Mouse (Mus musculus) brain, adult 2 months (tissue): ENCODE results near the gene Ptbp3.

Experiments used
- DNase-seq: peaks from one replicate; pipeline ENCODE4 v3.0.0; 2011; ENCODE audit warnings: low read depth, low spot score

Ptbp3 gene

DNA sequence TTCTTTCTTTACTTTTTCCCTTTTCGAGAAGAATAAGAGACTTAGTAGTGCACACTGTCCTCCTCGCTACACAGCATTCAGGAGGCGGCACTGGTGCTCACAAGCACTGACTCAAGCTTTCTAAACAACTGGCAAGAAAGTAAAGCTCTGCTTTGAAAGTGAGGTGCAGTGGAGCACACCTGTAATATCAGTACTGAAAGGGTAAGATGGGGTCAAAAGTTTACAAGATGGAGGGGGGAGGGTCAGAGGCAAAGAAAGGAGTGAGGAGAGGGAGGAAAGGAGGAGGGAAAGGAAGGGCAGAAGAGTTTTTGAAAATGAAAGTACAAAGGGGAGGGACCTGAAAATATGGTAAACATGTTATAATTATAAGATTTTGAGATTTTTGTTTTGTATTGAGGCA lies 43.7 kb downstream of the Ptbp3 start:
- no peak for DNase-seq

DNA sequence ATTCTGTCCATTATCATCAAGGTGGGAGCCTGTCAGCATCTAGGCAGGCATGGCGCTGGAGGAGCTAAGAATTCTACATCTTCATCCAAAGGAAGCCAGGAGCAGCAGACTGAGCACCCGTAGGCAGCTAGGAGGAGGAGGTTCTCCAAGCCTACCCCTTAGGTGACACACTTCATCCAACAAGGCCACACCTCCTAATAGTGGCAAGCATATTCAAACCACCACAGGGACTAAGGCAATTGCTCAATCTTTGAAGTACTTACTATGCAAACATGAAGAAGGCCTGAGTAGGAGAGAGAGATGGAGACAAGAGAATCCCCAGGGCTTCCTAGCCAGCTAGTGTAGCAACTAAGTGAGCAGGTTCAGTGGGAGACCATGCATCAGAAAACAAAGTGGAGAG lies 58.1 kb downstream of the Ptbp3 start:
- DNase-seq, result no peak

DNA sequence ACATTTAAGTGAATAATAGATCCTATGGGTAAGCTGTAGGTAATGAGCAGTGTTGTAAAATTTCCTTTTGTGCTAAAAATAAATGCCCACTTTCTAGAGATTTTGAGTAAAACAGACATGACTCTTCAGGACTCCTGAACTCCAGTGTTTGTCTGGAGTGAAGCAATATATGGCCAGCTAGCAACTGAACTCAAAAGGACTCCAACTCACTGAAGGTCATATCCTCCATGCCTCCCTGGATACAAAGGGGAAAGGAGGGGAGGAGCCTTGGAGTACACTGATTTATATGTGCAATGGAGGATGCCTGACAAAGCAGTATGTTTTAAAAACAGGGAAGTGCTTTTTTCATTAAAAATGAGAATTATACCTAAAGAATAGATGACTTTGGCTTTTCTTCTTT lies 77.9 kb downstream of the Ptbp3 start:
- no peak for DNase-seq

DNA sequence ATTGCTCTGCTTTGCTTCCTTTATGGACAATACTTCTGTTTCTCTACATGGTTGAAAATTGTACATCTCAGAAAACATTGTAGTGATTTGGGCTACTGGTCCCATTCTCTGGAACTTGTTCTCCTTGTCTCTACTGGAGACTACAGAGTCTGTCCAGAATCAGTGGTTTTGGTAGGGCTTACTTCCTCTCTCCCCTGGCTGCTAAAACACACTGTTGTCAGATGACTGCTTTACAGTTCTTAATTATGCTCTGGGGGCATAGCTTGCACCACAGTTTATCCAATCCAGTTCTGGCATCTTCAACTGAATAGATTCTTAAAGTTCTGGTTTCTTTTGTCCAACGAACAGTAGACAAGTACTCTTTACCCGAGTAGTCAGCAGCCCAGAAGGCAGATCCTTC lies 83.7 kb downstream of the Ptbp3 start:
- no peak for DNase-seq

DNA sequence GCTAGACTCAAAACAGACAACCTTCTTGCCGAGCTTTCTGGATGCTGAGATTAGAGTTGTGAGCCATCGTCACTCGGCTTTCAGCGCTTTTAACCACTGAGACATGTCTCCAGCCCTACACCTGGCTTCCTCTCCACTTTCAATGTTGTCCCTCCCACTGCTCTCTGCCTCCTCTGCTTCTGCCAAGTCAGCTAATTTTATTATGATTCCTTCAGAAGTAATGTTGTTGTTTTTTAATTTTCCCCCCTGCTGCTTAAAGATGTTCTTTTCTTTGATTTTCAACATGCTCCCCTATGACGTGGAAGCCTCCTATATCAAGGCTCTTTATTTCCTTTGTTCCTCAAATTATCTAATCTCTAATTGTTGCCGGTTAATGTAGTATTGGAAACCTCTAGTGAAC lies 84.5 kb downstream of the Ptbp3 start:
- no peak for DNase-seq

DNA sequence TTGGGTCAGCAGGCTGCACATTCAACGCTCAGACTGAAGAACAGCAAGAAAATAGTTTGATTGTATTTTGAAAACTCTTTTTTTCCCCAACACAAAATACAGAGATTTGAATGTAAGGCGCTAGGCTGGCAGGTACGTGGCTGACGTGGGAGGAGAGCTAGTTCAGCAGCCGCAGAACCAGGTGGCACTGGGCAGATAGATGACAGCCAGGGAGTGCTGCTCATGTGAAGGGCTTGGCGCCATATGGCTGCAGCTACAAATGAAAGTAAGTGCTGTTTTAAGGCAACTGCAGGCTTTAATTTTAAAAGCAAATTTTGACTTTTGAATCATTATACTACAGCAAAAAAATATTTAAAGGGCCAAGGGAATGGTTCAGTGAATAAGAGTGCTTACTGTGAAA lies 86.7 kb downstream of the Ptbp3 start:
- DNase-seq, result peak; percentile 82

DNA sequence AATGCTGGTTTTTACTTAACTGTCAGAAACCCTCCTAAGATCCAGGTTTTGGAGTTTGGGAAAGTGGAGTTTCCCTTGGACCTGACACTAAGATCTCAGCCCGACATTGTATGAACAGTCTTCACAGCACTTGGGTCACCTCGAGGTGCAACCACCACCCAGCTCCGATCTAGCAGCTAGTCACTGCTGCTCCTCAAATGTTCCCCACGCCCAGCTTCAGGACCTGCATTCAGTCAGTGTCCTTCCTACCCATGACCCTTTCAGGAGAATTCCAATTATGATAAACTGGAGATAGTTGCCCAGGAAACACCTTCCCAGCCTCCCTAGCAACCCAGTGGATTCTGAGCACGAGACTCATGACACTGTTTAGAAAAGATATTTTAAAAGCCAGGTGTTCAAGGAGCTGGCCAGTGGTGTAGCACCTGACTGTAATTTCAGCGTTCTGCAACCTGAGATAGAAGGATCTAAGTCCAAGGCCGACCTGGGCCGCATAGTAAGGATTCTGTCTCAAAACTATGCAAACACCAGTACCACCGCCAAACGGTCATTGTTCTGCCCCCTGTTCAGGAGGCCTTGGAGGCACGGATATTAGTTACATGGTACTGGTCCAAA lies 87.9 kb downstream of the Ptbp3 start:
- no peak for DNase-seq

DNA sequence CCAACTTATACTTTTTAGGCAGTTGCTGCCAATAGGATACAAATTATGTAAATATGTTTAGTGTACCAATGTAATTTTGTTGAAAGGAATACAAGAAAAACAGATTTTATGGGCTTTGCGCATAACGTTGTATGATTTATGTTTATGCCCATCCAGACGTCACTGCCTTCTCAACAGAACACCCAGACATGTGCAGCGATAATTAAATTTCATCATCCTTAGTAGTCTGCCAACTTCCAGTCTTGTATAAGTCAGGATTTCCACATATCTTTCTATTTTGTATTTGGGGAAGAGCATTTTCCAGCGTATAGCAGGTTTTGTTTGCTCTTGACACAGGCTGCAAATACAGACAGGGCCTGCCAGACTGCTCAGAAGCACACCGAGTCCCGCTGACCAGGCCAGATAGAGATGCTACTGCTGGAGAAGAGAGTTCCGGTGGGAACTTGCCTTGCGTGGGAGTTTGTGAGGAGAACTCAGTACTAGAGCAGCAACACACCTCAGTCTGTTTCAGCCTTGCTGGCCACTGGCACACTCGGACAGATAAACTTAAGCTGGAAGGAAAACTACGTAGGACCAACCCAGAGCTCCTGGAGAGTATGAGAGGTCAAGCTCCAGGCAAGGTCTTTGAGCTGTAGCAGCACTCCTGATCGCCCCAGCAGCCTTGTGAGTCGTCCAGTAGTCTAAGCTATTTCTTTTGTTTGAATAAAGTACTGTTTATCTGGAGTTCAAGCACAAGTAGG lies 89.8 kb downstream of the Ptbp3 start:
- peak; percentile 23 for DNase-seq

DNA sequence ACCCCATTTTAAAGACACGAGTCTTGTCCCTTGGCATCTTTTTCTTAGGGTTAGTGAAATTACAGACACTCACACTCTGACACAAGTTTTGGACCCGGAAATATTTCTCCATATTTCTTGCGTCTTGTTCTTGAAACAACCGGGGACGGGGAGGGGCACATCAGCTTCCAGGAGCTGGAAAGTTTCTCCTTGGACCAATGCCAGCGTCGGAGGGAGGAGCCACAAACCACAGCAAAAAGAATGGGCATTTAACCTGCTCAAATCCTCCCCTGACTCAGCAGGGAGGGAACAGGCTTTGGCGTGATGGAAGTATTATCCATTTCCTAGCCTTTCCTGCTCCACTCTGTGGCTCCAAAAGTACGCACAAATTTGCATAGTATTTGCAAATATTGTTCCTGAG lies 91.2 kb downstream of the Ptbp3 start:
- no peak for DNase-seq

DNA sequence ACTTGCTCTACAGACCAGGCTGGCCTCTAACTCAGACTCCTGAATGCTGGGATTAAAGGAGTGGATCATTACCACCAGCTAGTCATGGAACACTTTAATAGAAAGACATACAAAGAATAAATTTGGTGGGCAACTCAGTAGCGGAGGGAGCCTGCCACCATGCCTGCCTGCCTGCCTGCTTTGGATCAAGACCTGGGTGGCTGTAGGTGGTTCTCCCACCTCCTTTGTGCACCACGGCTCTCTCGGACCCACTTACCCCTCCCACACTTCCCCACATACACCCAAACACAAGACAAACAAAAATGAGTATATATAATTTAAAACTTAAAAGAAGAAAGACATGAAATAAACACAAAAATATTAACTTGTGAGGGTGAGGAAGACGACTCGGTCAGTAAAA lies 92.1 kb downstream of the Ptbp3 start:
- DNase-seq, result no peak

DNA sequence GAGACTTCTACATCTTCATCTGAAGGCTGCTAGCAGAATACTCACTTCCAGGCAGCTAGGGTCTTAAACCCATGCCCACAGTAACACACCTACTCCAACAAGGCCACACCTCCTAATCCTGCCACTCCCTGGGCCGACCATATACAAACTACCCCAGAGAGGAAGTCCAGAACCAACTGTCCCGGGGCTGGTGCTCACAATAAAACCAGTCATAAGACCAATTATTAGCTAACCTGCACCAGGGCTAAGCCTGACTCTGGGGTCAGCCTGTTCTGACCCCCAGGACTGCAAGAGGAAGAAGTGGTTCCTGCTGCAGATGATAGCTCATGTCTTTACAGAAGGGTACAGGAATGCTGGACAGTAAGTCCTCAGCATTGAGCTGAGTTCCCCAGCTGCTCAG lies 93.7 kb downstream of the Ptbp3 start:
- DNase-seq, result no peak

DNA sequence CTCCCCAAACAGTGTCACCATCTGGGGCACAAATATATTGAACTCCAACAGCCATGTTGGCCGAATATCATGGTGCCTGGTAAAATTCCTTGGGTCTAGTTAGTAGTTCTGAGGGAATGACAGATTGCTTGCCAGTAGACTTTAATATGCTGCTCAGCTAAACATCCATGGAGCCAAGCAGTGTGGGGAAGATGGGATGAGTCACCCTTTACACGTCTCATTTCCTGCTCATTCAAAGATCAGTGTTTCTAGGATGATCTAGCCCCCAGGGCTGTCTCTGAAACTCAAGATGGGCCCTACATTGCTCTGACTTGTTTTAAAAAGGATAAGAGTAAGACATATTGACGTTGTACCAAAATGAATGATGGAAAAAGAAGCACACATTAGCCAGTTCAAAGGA lies 95.1 kb downstream of the Ptbp3 start:
- DNase-seq, result peak; percentile 61

DNA sequence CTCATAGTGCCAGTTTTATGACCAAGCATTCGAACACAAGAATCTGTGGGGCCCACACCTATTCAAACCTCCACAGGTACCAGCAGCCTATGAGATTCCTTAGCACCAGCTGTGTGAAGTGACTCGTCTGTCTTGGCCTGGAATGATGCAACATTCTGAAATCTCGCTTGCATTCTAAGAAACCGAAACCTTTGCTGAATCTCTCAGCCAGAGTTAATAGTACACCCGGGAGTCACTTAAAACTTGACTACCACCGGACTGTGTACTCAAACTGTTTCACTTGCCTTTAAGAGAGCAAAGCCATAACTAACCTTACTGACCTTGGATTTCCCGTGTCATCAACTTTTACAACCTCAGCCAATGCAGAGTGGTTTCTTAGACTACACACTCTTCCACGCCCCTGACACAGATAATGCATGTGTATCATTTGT lies 96.6 kb downstream of the Ptbp3 start:
- no peak for DNase-seq

DNA sequence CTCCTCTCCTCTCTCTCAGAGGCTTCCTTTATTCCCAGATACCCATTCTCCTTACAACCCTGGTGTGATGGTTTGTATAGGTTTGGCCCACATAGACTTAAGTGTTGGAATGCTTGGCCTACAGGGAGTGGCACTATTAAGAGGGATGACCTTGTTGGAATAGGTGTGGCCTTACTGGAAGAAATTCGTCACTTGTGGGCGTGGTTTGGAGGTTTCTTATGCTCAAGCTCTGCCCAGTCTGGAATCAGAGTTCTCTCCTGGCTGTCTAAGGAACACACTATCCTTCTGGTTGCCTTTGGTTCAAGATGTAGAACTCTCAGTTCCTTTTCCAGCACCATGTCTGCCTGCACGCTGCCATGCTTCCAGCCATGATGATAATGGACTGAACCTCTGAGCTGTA lies 98.3 kb downstream of the Ptbp3 start:
- no peak for DNase-seq

DNA sequence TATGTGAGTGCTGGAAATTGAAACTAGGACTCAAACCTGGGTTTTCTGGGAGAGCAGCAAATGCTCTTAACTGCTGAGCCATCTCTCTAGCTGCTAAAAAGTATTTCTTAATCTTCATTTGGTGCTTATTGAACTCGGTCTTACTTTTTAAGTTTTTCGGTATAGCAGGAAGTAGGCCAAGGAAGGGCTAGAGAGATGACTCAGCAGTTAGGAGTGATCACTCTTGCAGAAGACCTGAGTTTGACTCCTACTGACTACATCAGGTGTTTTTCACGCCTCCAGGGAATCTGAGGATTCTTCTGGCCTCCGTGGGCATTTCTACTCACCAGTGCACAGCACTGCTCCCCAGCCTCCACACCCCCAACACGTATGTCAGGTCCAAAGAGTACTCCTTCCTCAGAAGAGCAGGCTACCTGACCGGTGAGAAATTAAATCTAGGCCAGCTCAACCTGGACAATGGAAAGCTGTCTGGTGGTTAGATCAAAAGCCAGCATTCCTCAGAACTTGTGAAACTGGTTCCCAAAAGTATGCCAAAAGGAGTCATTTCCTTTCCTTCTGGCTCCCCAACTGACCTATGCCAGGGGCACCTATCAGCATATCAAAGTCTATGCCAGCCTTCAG lies 98.8 kb downstream of the Ptbp3 start:
- peak; percentile 7 for DNase-seq

DNA sequence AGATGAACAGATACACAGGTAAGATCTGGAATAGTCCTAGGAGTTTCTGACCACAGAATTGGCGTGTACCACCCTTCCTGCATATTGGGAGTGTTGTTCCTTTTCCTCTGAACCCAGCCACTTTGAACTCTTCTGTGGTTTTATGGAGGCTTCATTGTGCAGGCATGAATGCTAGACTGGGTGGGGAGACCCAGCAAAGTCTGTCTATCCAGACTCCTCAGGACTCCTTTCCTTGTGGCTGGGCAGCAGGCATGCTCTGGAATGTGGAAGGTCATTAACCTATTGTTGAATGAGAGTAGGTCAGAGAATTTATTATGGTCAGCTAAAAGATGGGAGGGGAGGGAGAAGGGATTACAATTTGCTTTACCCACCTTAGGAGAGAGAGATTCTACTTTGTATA lies 101.9 kb downstream of the Ptbp3 start:
- no peak for DNase-seq

DNA sequence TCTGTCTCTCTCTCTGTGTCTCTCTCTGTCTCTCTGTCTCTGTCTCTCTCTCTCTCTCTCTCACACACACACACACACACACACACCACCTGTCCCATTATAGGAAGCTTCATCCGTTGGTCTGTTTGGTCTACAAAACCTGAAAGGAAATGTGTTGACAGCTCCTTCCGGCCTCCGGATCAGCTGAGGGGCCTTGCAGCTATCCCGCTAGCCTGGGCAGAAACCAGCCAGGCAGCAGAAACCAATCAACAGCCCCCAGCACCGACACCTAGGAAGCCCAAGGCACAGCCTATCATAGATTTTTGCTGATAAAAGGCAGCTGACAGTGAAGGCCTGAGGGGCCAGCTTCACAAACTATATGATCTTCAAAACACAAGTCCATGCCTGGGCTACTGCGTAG lies 103.6 kb downstream of the Ptbp3 start:
- DNase-seq, result no peak

DNA sequence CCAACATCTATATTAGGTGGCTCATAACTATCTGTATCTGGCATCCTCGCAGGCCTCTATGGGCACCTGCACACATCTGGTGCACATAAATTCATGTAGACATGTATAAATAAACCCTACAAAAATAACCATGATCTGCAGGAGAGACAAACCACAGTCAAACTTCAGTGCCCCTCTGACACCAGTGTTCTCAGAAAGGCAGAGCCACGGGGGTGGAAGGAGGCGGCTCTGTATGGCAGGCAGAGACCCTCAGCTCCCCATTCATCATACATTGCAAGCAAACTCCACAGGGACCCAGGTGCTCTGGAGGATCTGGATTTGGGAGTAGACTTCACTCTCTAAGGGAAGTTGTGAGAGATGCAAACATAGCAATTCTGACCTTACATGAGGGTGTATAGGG lies 104.2 kb downstream of the Ptbp3 start:
- no peak for DNase-seq

DNA sequence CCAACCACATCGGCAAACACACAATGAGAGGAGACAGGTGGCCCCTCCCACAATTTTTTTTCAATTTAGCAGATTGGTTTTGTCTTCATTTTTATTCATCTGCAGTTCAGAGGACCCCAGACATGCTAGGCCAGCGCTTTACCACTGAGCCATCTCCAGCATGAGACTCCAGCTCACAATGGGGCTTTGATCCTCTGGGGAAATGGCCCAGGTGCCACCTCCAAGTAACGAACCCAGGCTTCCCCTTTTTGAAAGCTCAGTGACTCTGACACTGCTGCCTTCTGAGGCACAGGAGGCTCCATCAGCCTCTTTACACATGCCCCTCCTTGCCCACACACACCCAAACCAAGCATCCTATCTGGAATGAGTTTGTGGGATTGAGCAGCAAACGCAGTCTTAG lies 105.1 kb downstream of the Ptbp3 start:
- no peak for DNase-seq

DNA sequence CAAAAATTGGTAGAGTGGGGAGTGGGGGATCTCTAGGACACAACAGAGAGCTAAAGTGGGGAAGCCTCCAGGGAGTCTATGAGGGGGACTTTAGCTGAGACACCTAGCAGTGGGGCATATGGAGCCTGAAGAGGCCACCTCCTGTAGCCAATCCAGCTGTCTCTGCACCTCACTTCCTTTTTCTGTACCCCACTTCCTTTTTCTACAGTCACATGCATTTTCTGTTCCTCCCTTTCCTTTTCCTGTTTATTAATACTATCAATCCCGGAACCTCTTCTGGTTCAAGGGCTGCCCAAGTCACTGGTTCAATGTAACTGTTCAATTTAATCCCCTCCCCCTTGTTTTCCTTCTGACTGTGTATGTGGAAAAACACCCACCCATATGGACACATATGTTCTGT lies 107.9 kb downstream of the Ptbp3 start:
- no peak for DNase-seq

DNA sequence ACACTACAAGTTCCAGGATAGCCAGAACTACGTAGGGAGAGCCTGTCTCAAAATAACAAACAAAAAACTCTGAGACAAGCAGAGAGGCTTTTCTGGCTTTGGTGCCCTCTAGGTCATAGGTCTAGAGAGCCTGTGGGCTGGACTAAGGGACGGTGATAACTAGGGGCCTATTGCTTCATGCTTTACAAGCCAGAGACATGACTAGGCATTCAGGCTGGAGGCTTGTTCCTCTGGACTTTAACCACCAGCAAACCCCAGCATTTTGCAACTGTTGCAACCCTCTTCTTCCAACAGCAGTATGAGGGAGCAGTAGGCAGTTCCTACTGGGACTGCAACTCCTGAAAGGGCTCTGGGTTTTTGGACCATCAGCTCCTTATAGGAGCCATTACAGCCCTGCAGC lies 109.2 kb downstream of the Ptbp3 start:
- no peak for DNase-seq

DNA sequence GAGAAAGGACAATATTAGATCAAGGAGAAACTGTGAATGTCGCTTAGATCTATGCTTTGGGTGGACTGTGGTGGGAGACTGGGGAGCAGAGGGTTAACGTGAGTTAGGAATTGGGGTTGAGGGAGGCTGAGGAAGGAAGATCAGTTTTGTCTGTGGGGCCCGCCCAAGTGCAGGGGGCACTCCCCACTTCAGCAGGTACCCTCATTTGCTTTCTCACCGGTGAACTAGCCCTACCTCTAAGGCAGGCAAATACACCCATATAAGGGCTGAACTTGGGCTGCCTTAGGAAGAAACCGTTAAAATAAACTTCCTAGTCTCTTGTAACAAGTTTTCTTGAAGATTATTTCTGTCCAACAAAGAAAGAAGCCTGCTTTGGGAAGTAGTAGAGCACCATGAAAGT lies 110.1 kb downstream of the Ptbp3 start:
- DNase-seq, result no peak
